Mouse (Mus musculus) heart, postnatal 0 days (tissue): Measurements from ENCODE around the gene Usb1.

Experiments used
- CTCF ChIP-seq: IDR thresholded peaks from 2 replicates; pipeline ENCODE4 v1.5.1; 2016; ENCODE audit warnings: antibody characterized with exemption, control low read depth, low read depth
- EP300 ChIP-seq: IDR thresholded peaks from 2 replicates; pipeline ENCODE4 v1.6.1; 2016; ENCODE audit warnings: antibody characterized with exemption, low read depth

GRCm38 (mm10) chr8:95352871-95353866 is 21.1 kb downstream of the Usb1 start:
- TF ChIP-seq CTCF (no peak), EP300 (no peak)
